Mouse (Mus musculus): ENCODE data around the gene Ifitm3. TPM values are rescaled to one million over a fixed set of nuclear protein-coding genes. Genes with fewer than 3 reads are reported as not detected.
"Not testable (repeated sequence)": the region's sequence is repeated elsewhere in the genome, so short reads cannot be mapped to it uniquely, and the experiment has no call there.

Gene Ifitm3
- total and polyA plus RNA-seq, 3 experiments: not detected

GRCm38 (mm10) chr7:141039386-141040107 is 29.0 kb upstream of the Ifitm3 start:
- no peaks in the 10 kb centered on the region for H3K9me3 ChIP-seq (replicated peaks)

DNA sequence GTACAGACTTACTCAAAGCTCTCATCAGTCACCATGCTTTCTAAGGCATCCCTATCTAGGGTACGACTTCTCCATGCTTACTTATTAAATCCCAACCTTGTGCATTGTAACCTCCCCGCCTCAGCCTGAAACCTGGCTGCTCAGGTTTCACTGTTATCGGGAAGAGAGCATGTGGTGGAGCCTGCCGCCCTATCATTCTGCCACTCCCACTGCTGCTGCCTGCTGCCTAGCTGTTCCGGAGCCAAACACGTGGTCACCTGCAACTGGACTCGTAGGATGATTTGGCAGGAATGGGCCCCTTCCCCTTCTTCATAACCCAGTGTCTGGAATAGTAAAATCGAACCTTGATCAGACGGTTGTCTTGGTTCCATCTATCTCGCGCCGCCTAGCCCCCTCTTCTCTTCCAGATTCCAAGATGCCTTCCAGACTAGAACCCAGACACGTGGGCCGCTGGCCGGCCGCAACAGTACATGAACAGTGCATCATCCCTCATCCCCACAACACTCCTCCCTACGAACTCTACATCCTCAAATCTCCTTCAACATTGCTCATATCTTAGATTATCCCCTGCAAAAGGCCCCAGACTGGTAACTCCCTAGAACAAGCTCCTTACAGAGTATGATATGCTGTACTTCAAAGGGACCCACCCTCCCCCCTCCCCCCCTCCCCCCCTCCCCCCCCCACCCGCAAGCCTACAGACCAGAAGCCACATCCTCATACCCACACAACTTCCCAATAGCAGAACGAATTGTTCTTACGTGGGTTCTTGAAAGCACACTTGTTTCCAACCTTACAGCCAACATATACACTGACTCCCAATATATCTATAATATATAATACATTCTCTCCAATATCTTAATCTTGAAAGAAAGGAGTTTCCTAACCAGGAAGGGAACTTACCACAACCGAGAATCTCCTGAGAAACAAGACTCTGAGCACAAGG is 27.8 kb upstream of the Ifitm3 start:
- ATAC-seq (ENCODE audit: extremely low read depth, insufficient number of reproducible peaks, low FRiP score, poor library complexity, severe bottlenecking) (no peak), DNase-seq (ENCODE audit: low spot score) (no peak)
- no peaks in the 10 kb centered on the region for H3K4me1 ChIP-seq (ENCODE audit: insufficient read depth, low read depth, low read length)
- TF ChIP-seq TAL1 (conservative IDR thresholded peaks at IDR 0.05; ENCODE audit: low read depth, low read length): no peak
- no peak for TF ChIP-seq GATA2 (IDR thresholded peaks at IDR 0.05; ENCODE audit: borderline replicate concordance, low read depth, low read length)
- no peak for TF ChIP-seq CTCF (IDR thresholded peaks at IDR 0.05; ENCODE audit: low read depth, low read length)
- no peak for TF ChIP-seq POLR2AphosphoS5 (IDR thresholded peaks at IDR 0.05; ENCODE audit: insufficient replicate concordance, low read depth, low read length)
- no peak for TF ChIP-seq GATA1 (IDR thresholded peaks at IDR 0.05; ENCODE audit: borderline replicate concordance, low read length)
- peaks cover 19% of the 10 kb centered on the region for H3K27me3 ChIP-seq (ENCODE audit: insufficient read depth, low read length)
- no peaks in the 10 kb centered on the region for H3K36me3 ChIP-seq (replicated peaks)
- no peaks in the 10 kb centered on the region for H3K9me3 ChIP-seq (replicated peaks)
- H3K4me3 ChIP-seq (ENCODE audit: low read depth, low read length): no peak overlapping the region

More at GRCm38 (mm10) chr7:141039386-141040107, 29.0 kb upstream of the Ifitm3 start:
- Histone ChIP-seq H3K36me3 (replicated peaks) (no peaks in the 10 kb centered on the region), H3K4me1 (ENCODE audit: insufficient read depth, low read depth, low read length) (no peaks in the 10 kb centered on the region), H3K27me3 (ENCODE audit: insufficient read depth, low read length) (peaks cover 12% of the 10 kb centered on the region), H3K4me3 (ENCODE audit: low read depth, low read length) (no peak overlapping the region)
- TF ChIP-seq GATA1 (IDR thresholded peaks at IDR 0.05; ENCODE audit: borderline replicate concordance, low read length) (no peak), POLR2AphosphoS5 (IDR thresholded peaks at IDR 0.05; ENCODE audit: insufficient replicate concordance, low read depth, low read length) (no peak), TAL1 (conservative IDR thresholded peaks at IDR 0.05; ENCODE audit: low read depth, low read length) (no peak), GATA2 (IDR thresholded peaks at IDR 0.05; ENCODE audit: borderline replicate concordance, low read depth, low read length) (no peak), CTCF (IDR thresholded peaks at IDR 0.05; ENCODE audit: low read depth, low read length) (no peak)
- ATAC-seq (ENCODE audit: extremely low read depth, insufficient number of reproducible peaks, low FRiP score, poor library complexity, severe bottlenecking): no peak
- DNase-seq (ENCODE audit: low spot score): no peak

DNA sequence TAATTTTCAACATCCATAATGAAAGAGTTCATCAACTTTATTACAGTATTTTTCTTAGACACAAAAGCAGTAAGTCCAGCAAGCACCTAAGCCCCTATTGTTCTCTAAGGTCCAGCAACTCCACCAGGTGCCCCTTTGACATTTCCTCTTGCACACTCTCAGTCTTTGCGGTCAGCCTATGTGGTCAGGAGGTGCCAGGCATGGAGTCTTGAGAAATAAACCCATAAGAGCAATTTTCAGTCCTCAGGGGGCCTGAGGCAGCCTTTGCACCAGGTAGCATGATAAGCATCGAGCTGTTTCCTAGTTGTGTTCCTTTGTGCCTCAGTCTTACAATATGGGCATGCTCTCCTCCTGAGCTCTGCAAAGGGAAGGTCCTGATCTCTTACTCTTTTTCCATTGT is 26.1 kb upstream of the Ifitm3 start:
- H3K27me3 ChIP-seq (ENCODE audit: insufficient read depth, low read length): peaks cover 27% of the 10 kb centered on the region
- H3K4me3 ChIP-seq (ENCODE audit: low read depth, low read length); H3K4me1 ChIP-seq (ENCODE audit: insufficient read depth, low read depth, low read length); H3K36me3 ChIP-seq (replicated peaks); ATAC-seq (ENCODE audit: extremely low read depth, insufficient number of reproducible peaks, low FRiP score, poor library complexity, severe bottlenecking); DNase-seq (ENCODE audit: low spot score); H3K9me3 ChIP-seq (replicated peaks): not testable (repeated sequence)

DNA sequence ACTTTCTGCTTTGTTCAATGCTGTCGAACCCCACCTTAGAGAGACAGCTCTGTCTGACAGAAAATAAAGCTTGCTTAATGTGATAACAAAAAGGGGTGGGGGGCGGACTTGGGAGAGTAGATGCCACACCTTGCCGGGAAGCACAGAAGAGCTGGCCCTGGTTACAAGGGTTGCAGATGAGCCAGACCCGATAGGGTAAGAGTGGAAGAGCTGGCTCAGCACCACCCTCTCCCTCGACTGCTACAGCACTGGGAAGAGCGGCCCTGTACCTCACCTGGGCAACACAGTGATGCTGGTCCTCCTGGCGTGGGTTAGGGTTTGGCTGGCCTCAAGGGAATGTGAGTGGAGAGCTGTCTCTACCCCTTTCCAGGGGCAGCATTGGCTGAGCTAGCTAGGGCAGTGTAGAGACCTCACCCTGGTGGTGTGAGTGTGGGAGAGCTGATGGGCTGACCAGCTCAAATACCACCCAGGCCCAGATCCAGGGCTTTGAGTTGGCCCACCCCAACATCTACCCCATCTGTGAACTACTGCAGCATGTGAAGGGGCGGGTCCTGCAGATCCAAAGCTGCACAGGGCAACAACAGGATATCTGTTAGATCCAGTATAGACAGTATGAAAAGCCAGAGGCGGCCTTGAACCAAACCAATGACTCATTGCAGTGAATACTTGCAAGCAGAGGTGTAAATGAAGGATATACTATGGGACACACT is 22.0 kb upstream of the Ifitm3 start:
- Histone ChIP-seq H3K27me3 (ENCODE audit: insufficient read depth, low read length) (peaks cover 37% of the 10 kb centered on the region), H3K4me1 (ENCODE audit: insufficient read depth, low read depth, low read length) (no peaks in the 10 kb centered on the region), H3K9me3 (replicated peaks) (no peaks in the 10 kb centered on the region), H3K36me3 (replicated peaks) (no peaks in the 10 kb centered on the region), H3K4me3 (ENCODE audit: low read depth, low read length) (no peak overlapping the region)
- no peak for DNase-seq (ENCODE audit: low spot score)
- ATAC-seq (ENCODE audit: extremely low read depth, insufficient number of reproducible peaks, low FRiP score, poor library complexity, severe bottlenecking): no peak
- TF ChIP-seq CTCF (IDR thresholded peaks at IDR 0.05; ENCODE audit: low read depth, low read length): no peak
- TF ChIP-seq GATA1 (IDR thresholded peaks at IDR 0.05; ENCODE audit: borderline replicate concordance, low read length): no peak
- no peak for TF ChIP-seq GATA2 (IDR thresholded peaks at IDR 0.05; ENCODE audit: borderline replicate concordance, low read depth, low read length)
- TF ChIP-seq TAL1 (conservative IDR thresholded peaks at IDR 0.05; ENCODE audit: low read depth, low read length): no peak
- no peak for TF ChIP-seq POLR2AphosphoS5 (IDR thresholded peaks at IDR 0.05; ENCODE audit: insufficient replicate concordance, low read depth, low read length)

- no peak for ATAC-seq (ENCODE audit: extremely low read depth, insufficient number of reproducible peaks, low FRiP score, poor library complexity, severe bottlenecking)
- no peak for DNase-seq (ENCODE audit: low spot score)
- TF ChIP-seq TAL1 (conservative IDR thresholded peaks at IDR 0.05; ENCODE audit: low read depth, low read length) (no peak), GATA2 (IDR thresholded peaks at IDR 0.05; ENCODE audit: borderline replicate concordance, low read depth, low read length) (no peak), CTCF (IDR thresholded peaks at IDR 0.05; ENCODE audit: low read depth, low read length) (no peak), GATA1 (IDR thresholded peaks at IDR 0.05; ENCODE audit: borderline replicate concordance, low read length) (no peak), POLR2AphosphoS5 (IDR thresholded peaks at IDR 0.05; ENCODE audit: insufficient replicate concordance, low read depth, low read length) (no peak)
Observed at GRCm38 (mm10) chr7:141030390-141030789, 19.8 kb upstream of the Ifitm3 start.

GRCm38 (mm10) chr7:141028831-141029230 is 18.3 kb upstream of the Ifitm3 start, which contains the start of gene Gm17387:
Gene Gm17387, plus strand, starts transcription at chr7:141029131.
- Histone ChIP-seq H3K4me3 (ENCODE audit: low read depth, low read length) (no peak within 1 kb of the TSS), H3K9me3 (replicated peaks) (no peaks in the 10 kb centered on the region), H3K4me1 (ENCODE audit: insufficient read depth, low read depth, low read length) (no peaks in the 10 kb centered on the region), H3K27me3 (ENCODE audit: insufficient read depth, low read length) (peaks cover 36% of the 10 kb centered on the region), H3K36me3 (replicated peaks) (no peaks in the 10 kb centered on the region)
- ATAC-seq (ENCODE audit: extremely low read depth, insufficient number of reproducible peaks, low FRiP score, poor library complexity, severe bottlenecking): no peak
- no peak for DNase-seq (ENCODE audit: low spot score)
- TF ChIP-seq GATA2 (IDR thresholded peaks at IDR 0.05; ENCODE audit: borderline replicate concordance, low read depth, low read length): no peak
- TF ChIP-seq CTCF (IDR thresholded peaks at IDR 0.05; ENCODE audit: low read depth, low read length): no peak
- no peak for TF ChIP-seq GATA1 (IDR thresholded peaks at IDR 0.05; ENCODE audit: borderline replicate concordance, low read length)
- TF ChIP-seq TAL1 (conservative IDR thresholded peaks at IDR 0.05; ENCODE audit: low read depth, low read length): no peak
- TF ChIP-seq POLR2AphosphoS5 (IDR thresholded peaks at IDR 0.05; ENCODE audit: insufficient replicate concordance, low read depth, low read length): no peak

More at GRCm38 (mm10) chr7:141030390-141030789, 19.8 kb upstream of the Ifitm3 start:
- Histone ChIP-seq H3K9me3 (replicated peaks) (no peaks in the 10 kb centered on the region), H3K4me1 (ENCODE audit: insufficient read depth, low read depth, low read length) (no peaks in the 10 kb centered on the region), H3K4me3 (ENCODE audit: low read depth, low read length) (no peak overlapping the region), H3K27me3 (ENCODE audit: insufficient read depth, low read length) (peaks cover 40% of the 10 kb centered on the region), H3K36me3 (replicated peaks) (no peaks in the 10 kb centered on the region)

Measured in G1E (cell line).